Mouse (Mus musculus): ENCODE measurements around the gene Nckap5. TPM values are rescaled to one million over a fixed set of nuclear protein-coding genes. Genes with fewer than 3 reads are reported as not detected.

The Nckap5 gene
- polyA plus RNA-seq, 1 experiment = not detected

GRCm38 (mm10) chr1:126535527-126535926 is 295.1 kb downstream of the Nckap5 start:
- Histone ChIP-seq H3K4me3 (replicated peaks; ENCODE audit: control insufficient read depth, low read depth, low read length) (no peak overlapping the region), H3K4me1 (ENCODE audit: control insufficient read depth, insufficient read depth, low read length) (no peaks in the 10 kb centered on the region), H3K27ac (ENCODE audit: control insufficient read depth, insufficient read depth, low read depth, low read length, poor library complexity) (no peak overlapping the region)
- TF ChIP-seq POLR2A (IDR thresholded peaks at IDR 0.05; ENCODE audit: borderline replicate concordance, control insufficient read depth, low read depth, low read length) (no peak), CTCF (IDR thresholded peaks at IDR 0.05; ENCODE audit: control insufficient read depth, insufficient read depth, low read length) (no peak)
- 78% methylated on average over 1 of the region's 1 CpGs for WGBS

GRCm38 (mm10) chr1:126534046-126534445 is 296.6 kb downstream of the Nckap5 start:
- H3K27ac ChIP-seq (ENCODE audit: control insufficient read depth, insufficient read depth, low read depth, low read length, poor library complexity) = no peak overlapping the region
- H3K4me3 ChIP-seq (replicated peaks; ENCODE audit: control insufficient read depth, low read depth, low read length) = no peak overlapping the region
- WGBS = 54% methylated on average over 2 of the region's 2 CpGs
- TF ChIP-seq POLR2A (IDR thresholded peaks at IDR 0.05; ENCODE audit: borderline replicate concordance, control insufficient read depth, low read depth, low read length) = no peak
- TF ChIP-seq CTCF (IDR thresholded peaks at IDR 0.05; ENCODE audit: control insufficient read depth, insufficient read depth, low read length) = no peak
- H3K4me1 ChIP-seq (ENCODE audit: control insufficient read depth, insufficient read depth, low read length) = no peaks in the 10 kb centered on the region

- H3K27ac ChIP-seq (ENCODE audit: control insufficient read depth, insufficient read depth, low read depth, low read length, poor library complexity) = no peak overlapping the region
- no peak for TF ChIP-seq CTCF (IDR thresholded peaks at IDR 0.05; ENCODE audit: control insufficient read depth, insufficient read depth, low read length)
- TF ChIP-seq POLR2A (IDR thresholded peaks at IDR 0.05; ENCODE audit: borderline replicate concordance, control insufficient read depth, low read depth, low read length) = no peak
- no peak overlapping the region for H3K4me3 ChIP-seq (replicated peaks; ENCODE audit: control insufficient read depth, low read depth, low read length)
- 88% methylated on average over 7 of the region's 7 CpGs for WGBS
- H3K4me1 ChIP-seq (ENCODE audit: control insufficient read depth, insufficient read depth, low read length) = no peaks in the 10 kb centered on the region
These were observed 302.5 kb downstream of the Nckap5 start for GRCm38 (mm10) chr1:126528043-126528598.

GRCm38 (mm10) chr1:126518067-126518466 is 312.5 kb downstream of the Nckap5 start:
- 90% methylated on average over 3 of the region's 3 CpGs for whole genome bisulfite sequencing
- no peak for TF ChIP-seq CTCF (IDR thresholded peaks at IDR 0.05; ENCODE audit: control insufficient read depth, insufficient read depth, low read length)
- no peak for TF ChIP-seq POLR2A (IDR thresholded peaks at IDR 0.05; ENCODE audit: borderline replicate concordance, control insufficient read depth, low read depth, low read length)
- no peaks in the 10 kb centered on the region for H3K4me1 ChIP-seq (ENCODE audit: control insufficient read depth, insufficient read depth, low read length)
- no peak overlapping the region for H3K4me3 ChIP-seq (replicated peaks; ENCODE audit: control insufficient read depth, low read depth, low read length)
- H3K27ac ChIP-seq (ENCODE audit: control insufficient read depth, insufficient read depth, low read depth, low read length, poor library complexity) = no peak overlapping the region

- 83% methylated on average over 1 of the region's 1 CpGs for WGBS
- Histone ChIP-seq H3K4me3 (replicated peaks; ENCODE audit: control insufficient read depth, low read depth, low read length) (no peak overlapping the region), H3K27ac (ENCODE audit: control insufficient read depth, insufficient read depth, low read depth, low read length, poor library complexity) (no peak overlapping the region), H3K4me1 (ENCODE audit: control insufficient read depth, insufficient read depth, low read length) (no peaks in the 10 kb centered on the region)
- TF ChIP-seq POLR2A (IDR thresholded peaks at IDR 0.05; ENCODE audit: borderline replicate concordance, control insufficient read depth, low read depth, low read length) (no peak), CTCF (IDR thresholded peaks at IDR 0.05; ENCODE audit: control insufficient read depth, insufficient read depth, low read length) (no peak)
These were observed 313.2 kb downstream of the Nckap5 start for GRCm38 (mm10) chr1:126517427-126517826.

- H3K4me1 ChIP-seq (ENCODE audit: control insufficient read depth, insufficient read depth, low read length) = no peaks in the 10 kb centered on the region
- WGBS = 40% methylated on average over 3 of the region's 3 CpGs
- H3K4me3 ChIP-seq (replicated peaks; ENCODE audit: control insufficient read depth, low read depth, low read length) = no peak overlapping the region
- H3K27ac ChIP-seq (ENCODE audit: control insufficient read depth, insufficient read depth, low read depth, low read length, poor library complexity) = no peak overlapping the region
- TF ChIP-seq CTCF (IDR thresholded peaks at IDR 0.05; ENCODE audit: control insufficient read depth, insufficient read depth, low read length) (no peak), POLR2A (IDR thresholded peaks at IDR 0.05; ENCODE audit: borderline replicate concordance, control insufficient read depth, low read depth, low read length) (no peak)
These were observed 315.4 kb downstream of the Nckap5 start for GRCm38 (mm10) chr1:126515054-126515756.

GRCm38 (mm10) chr1:126511835-126512445 is 318.7 kb downstream of the Nckap5 start:
- Histone ChIP-seq H3K27ac (ENCODE audit: control insufficient read depth, insufficient read depth, low read depth, low read length, poor library complexity) (no peak overlapping the region), H3K4me3 (replicated peaks; ENCODE audit: control insufficient read depth, low read depth, low read length) (no peak overlapping the region), H3K4me1 (ENCODE audit: control insufficient read depth, insufficient read depth, low read length) (no peaks in the 10 kb centered on the region)
- 68% methylated on average over 5 of the region's 5 CpGs for WGBS
- TF ChIP-seq POLR2A (IDR thresholded peaks at IDR 0.05; ENCODE audit: borderline replicate concordance, control insufficient read depth, low read depth, low read length) (no peak), CTCF (IDR thresholded peaks at IDR 0.05; ENCODE audit: control insufficient read depth, insufficient read depth, low read length) (no peak)

- no peak overlapping the region for H3K4me3 ChIP-seq (replicated peaks; ENCODE audit: control insufficient read depth, low read depth, low read length)
- 70% methylated on average over 4 of the region's 4 CpGs for WGBS
- no peak overlapping the region for H3K27ac ChIP-seq (ENCODE audit: control insufficient read depth, insufficient read depth, low read depth, low read length, poor library complexity)
- no peak for TF ChIP-seq CTCF (IDR thresholded peaks at IDR 0.05; ENCODE audit: control insufficient read depth, insufficient read depth, low read length)
- no peak for TF ChIP-seq POLR2A (IDR thresholded peaks at IDR 0.05; ENCODE audit: borderline replicate concordance, control insufficient read depth, low read depth, low read length)
- no peaks in the 10 kb centered on the region for H3K4me1 ChIP-seq (ENCODE audit: control insufficient read depth, insufficient read depth, low read length)
These were observed 325.9 kb downstream of the Nckap5 start for GRCm38 (mm10) chr1:126504717-126505116.
